Mouse (Mus musculus): ENCODE data around the gene Cbfa2t3.

GRCm38 (mm10) chr8:122618660-122619378 lies 80.1 kb downstream of the Cbfa2t3 start:
- TF ChIP-seq NANOG (IDR thresholded peaks at IDR 0.05; ENCODE audit: borderline replicate concordance, low read length) (no peak), CTCF (conservative IDR thresholded peaks at IDR 0.05; ENCODE audit: low read length) (no peak), POU5F1 (IDR thresholded peaks at IDR 0.05; ENCODE audit: borderline replicate concordance, low read length) (no peak)

Data from E14TG2a.4 (cell line).